Mouse (Mus musculus) C2C12 (cell line): ENCODE results near the gene Cab39. TPM values are rescaled to one million over a fixed set of nuclear protein-coding genes. Genes with fewer than 3 reads are reported as not detected.

Source experiments
- H3K27me3 ChIP-seq: one replicate; pipeline ENCODE4 v1.6.1; 2011; ENCODE audit not compliant: control insufficient read depth, insufficient read depth, insufficient read length
- H3K36me3 ChIP-seq: one replicate; pipeline ENCODE4 v1.6.1; 2011; ENCODE audit not compliant: control insufficient read depth, insufficient read depth
- H3K4me3 ChIP-seq: one replicate; pipeline ENCODE4 v1.5.1; 2011; ENCODE audit warnings: mild to moderate bottlenecking, control low read depth; ENCODE audit not compliant: poor library complexity, insufficient read depth, severe bottlenecking
- H3K79me2 ChIP-seq: one replicate; pipeline ENCODE4 v1.6.1; 2011; ENCODE audit not compliant: control insufficient read depth, insufficient read depth
- H3K79me3 ChIP-seq: one replicate; pipeline ENCODE4 v1.6.1; 2011; ENCODE audit warnings: low read depth, control low read depth
- H3ac ChIP-seq: one replicate; pipeline ENCODE3; 2011; ENCODE audit warnings: low read depth; ENCODE audit not compliant: control insufficient read depth, insufficient read length
- CEBPB ChIP-seq: IDR thresholded peaks from one replicate; pipeline ENCODE4 v1.6.1; 2011; ENCODE audit warnings: low read depth, mild to moderate bottlenecking, control low read depth, moderate library complexity
- CTCF ChIP-seq: IDR thresholded peaks from one replicate; pipeline ENCODE4 v1.5.1; 2011; ENCODE audit not compliant: control insufficient read depth, insufficient read depth, insufficient read length
- FOSL1 ChIP-seq: IDR thresholded peaks from one replicate; pipeline ENCODE4 v1.8.0; 2011; ENCODE audit warnings: mild to moderate bottlenecking, low read length; ENCODE audit not compliant: poor library complexity, insufficient read depth, severe bottlenecking
- MAX ChIP-seq: IDR thresholded peaks from one replicate; pipeline ENCODE4 v1.6.1; 2011; ENCODE audit warnings: mild to moderate bottlenecking, control low read depth
- MYOD1 ChIP-seq: IDR thresholded peaks from one replicate; pipeline ENCODE4 v1.6.1; 2011; ENCODE audit warnings: low read depth; ENCODE audit not compliant: control insufficient read depth, insufficient read length
- MYOG ChIP-seq: IDR thresholded peaks from one replicate; pipeline ENCODE4 v1.6.1; 2011; ENCODE audit not compliant: control insufficient read depth, insufficient read length; ENCODE audit errors: extremely low read depth
- USF1 ChIP-seq: IDR thresholded peaks from one replicate; pipeline ENCODE4 v1.6.1; 2011; ENCODE audit warnings: low read depth, mild to moderate bottlenecking, control low read depth, moderate library complexity
- polyA plus RNA-seq: library from polyadenylated mRNA; unstranded; fragments of >200 nt; fragmentation: generic; extraction: Trizol; gene quantifications from one replicate; pipeline ENCODE4 v1.2.1, GENCODE M21; 2012; ENCODE audit warnings: missing spikeins

The Cab39 gene
- polyA plus RNA-seq, 1 experiment: 16.6 TPM

DNA sequence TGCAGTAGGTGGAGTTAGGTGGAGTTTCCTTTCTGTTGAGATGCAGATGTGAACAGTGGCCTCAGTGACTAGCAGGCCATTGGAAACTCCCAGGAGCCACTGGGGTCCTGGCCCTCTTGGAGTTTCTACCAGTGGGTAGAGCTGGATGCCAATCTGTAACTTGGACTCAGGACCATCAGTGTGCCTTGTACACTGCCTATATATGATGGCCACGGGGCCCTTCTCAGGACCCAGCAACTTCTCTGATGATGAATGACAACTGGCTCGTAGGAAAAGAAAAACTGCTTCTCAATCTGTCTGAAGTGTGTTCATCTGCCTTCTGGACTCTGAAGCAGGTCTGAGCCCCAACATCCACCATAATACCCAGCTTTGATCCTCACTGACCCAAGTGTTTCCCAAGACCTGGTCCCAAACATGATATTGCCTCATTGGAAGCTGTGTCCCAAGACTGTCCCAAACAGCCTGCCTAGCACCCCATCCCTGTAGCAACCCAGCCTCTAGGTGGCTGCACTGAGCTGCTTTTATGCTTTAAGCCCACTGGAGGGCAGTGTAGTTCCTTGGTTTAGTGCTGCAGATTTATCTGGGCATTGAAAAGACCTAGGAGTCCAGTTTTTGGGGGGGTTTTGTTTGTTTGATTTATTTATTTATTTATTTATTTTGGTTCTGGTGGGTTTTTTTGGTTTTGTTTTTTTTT lies 59.9 kb downstream of the Cab39 start:
- no peak for TF ChIP-seq CEBPB
- peak; percentile 96 for TF ChIP-seq CTCF
- no peak for TF ChIP-seq USF1
- no peak for TF ChIP-seq MYOD1
- no peak for TF ChIP-seq MAX
- no peak for TF ChIP-seq FOSL1
- Histone ChIP-seq H3K79me3 (no peaks in the 10 kb centered on the region), H3K36me3 (peaks cover 31% of the 10 kb centered on the region), H3ac (no peak overlapping the region), H3K4me3 (no peak overlapping the region), H3K79me2 (no peaks in the 10 kb centered on the region), H3K27me3 (no peaks in the 10 kb centered on the region)

- Histone ChIP-seq H3ac (no peak overlapping the region), H3K4me3 (no peak overlapping the region), H3K27me3 (no peaks in the 10 kb centered on the region), H3K79me2 (no peaks in the 10 kb centered on the region), H3K79me3 (no peaks in the 10 kb centered on the region), H3K36me3 (peaks cover 27% of the 10 kb centered on the region)
- TF ChIP-seq CTCF: no peak
- TF ChIP-seq FOSL1: no peak
- TF ChIP-seq MAX: no peak
- TF ChIP-seq USF1: no peak
- TF ChIP-seq CEBPB: no peak
- no peak for TF ChIP-seq MYOG
- no peak for TF ChIP-seq MYOD1
These were observed 60.6 kb downstream of the Cab39 start for GRCm38 (mm10) chr1:85853865-85854264.

GRCm38 (mm10) chr1:85854475-85854874 lies 61.2 kb downstream of the Cab39 start:
- no peak overlapping the region for H3K4me3 ChIP-seq
- peaks cover 20% of the 10 kb centered on the region for H3K36me3 ChIP-seq
- H3K79me2 ChIP-seq: no peaks in the 10 kb centered on the region
- no peak for TF ChIP-seq MAX
- no peak for TF ChIP-seq CTCF
- no peak for TF ChIP-seq MYOG
- no peaks in the 10 kb centered on the region for H3K27me3 ChIP-seq
- no peak overlapping the region for H3ac ChIP-seq
- no peaks in the 10 kb centered on the region for H3K79me3 ChIP-seq

GRCm38 (mm10) chr1:85856266-85856665 lies 63.0 kb downstream of the Cab39 start:
- Histone ChIP-seq H3K79me3 (no peaks in the 10 kb centered on the region), H3K36me3 (peaks cover 4% of the 10 kb centered on the region)

DNA sequence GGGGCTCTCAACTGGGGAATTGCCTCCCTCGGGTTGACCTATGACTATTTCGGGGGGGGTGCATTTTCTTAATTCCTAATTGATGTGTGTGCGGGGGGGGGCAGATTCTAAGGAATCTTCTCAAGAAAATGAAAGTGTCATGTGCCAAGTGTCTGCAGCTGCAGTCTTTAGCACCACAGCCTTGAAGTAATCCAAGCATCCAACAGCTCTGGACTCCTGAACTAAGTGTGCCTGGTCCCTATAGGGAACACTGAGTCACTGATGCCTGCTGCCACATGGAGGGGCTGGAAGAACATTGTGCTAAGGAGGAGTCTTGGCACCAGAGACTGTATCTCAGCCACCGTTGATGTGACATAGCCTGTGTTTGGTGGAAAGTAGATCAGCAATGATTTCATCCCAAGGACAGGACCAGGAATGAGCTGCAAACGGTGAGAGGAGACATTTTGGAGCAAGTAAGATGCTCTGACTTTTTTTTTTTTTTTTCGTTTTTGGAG lies 64.1 kb downstream of the Cab39 start:
- no peaks in the 10 kb centered on the region for H3K79me3 ChIP-seq
- no peaks in the 10 kb centered on the region for H3K36me3 ChIP-seq
- no peaks in the 10 kb centered on the region for H3K27me3 ChIP-seq
- H3ac ChIP-seq: no peak overlapping the region
- H3K79me2 ChIP-seq: no peaks in the 10 kb centered on the region
- H3K4me3 ChIP-seq: no peak overlapping the region
- TF ChIP-seq CTCF: no peak
- no peak for TF ChIP-seq MYOG
- TF ChIP-seq MAX: no peak

More at GRCm38 (mm10) chr1:85856266-85856665, 63.0 kb downstream of the Cab39 start:
- H3K27me3 ChIP-seq: no peaks in the 10 kb centered on the region
- H3K79me2 ChIP-seq: no peaks in the 10 kb centered on the region
- H3ac ChIP-seq: no peak overlapping the region
- no peak for TF ChIP-seq MAX
- TF ChIP-seq CTCF: no peak
- no peak for TF ChIP-seq USF1
- TF ChIP-seq MYOG: no peak
- no peak for TF ChIP-seq MYOD1
- TF ChIP-seq CEBPB: no peak
- TF ChIP-seq FOSL1: no peak
- H3K4me3 ChIP-seq: no peak overlapping the region

DNA sequence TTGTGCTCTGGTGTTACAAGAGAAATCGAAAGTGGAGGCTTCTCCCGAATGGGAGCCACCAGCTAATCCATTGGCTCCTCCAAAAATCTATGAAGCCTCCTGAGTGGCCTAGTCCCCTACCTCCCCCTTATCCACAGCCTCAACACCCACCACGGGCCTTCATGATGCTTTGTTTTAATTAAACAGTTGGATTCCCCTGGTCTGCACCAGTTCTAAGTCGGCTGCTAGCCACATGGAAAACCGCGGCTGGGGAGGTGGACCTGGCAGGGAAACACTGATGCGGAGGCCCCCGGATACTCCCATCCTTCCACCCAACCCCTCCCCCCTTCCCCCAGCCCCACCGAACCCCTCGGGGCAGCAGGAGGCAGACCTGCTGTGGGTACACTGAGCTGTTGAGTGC lies 71.1 kb downstream of the Cab39 start:
- Histone ChIP-seq H3ac (no peak overlapping the region), H3K79me3 (no peaks in the 10 kb centered on the region), H3K4me3 (no peak overlapping the region), H3K79me2 (no peaks in the 10 kb centered on the region), H3K27me3 (no peaks in the 10 kb centered on the region), H3K36me3 (no peaks in the 10 kb centered on the region)
- no peak for TF ChIP-seq MYOD1
- TF ChIP-seq CTCF: no peak
- TF ChIP-seq CEBPB: no peak
- TF ChIP-seq USF1: no peak
- TF ChIP-seq MAX: no peak
- TF ChIP-seq FOSL1: no peak
- TF ChIP-seq MYOG: no peak
